Mouse (Mus musculus): ENCODE data around the gene Slitrk4. TPM values are rescaled to one million over a fixed set of nuclear protein-coding genes. Genes with fewer than 3 reads are reported as not detected.

The Slitrk4 gene
- total RNA-seq (2021), result 10 to 100 TPM; 43.1 to 46.3 TPM

GRCm38 (mm10) chrX:64276290-64277125, at the start of gene Slitrk4:
TSS of gene Slitrk4 (minus strand) at chrX:64276996.
- DNase-seq, result peak; percentile 28

DNA sequence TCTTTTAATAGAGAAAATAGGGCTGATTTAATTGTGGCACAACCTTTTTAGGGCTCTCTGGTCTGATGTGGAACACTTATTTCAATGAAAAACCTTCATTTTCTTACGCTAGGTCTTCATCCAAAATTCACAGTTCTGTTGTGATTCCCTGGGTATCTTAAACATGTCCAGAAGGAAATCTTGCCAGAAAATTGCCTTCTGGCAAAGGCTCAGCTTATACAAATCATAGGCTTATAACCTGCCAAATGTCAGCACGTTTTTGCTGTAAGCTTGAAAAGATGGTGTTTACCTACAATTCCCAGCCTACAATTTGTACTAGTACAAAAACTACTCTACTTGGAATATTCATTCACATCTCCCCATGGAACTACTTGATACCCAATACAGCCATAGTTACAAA, 42.7 kb upstream of the Slitrk4 start:
- no peak for DNase-seq

- no peak for DNase-seq
These were observed 1.1 kb upstream of the Slitrk4 start for GRCm38 (mm10) chrX:64277991-64278301.

GRCm38 (mm10) chrX:64277126-64277990, 562 bp upstream of the Slitrk4 start:
- no peak for DNase-seq

- DNase-seq, result peak; percentile 20 to 27
These were observed 1.1 kb downstream of the Slitrk4 start for GRCm38 (mm10) chrX:64275501-64276289.

- no peak for DNase-seq
These were observed 13.3 kb downstream of the Slitrk4 start for GRCm38 (mm10) chrX:64263481-64263880.

Other genes starting within 250 kb of the Slitrk4 start
- not detected for gene Gm6760, start 124.8 kb downstream of the Slitrk4 start, total RNA-seq (2021)
- not detected for gene 3830417A13Rik, start 103.4 kb downstream of the Slitrk4 start, total RNA-seq (2021)